Mouse (Mus musculus) adrenal gland, postnatal 25 days (tissue): ENCODE data around the gene Sp110. TPM values are rescaled to one million over a fixed set of nuclear protein-coding genes. Genes with fewer than 3 reads are reported as not detected.
"Not testable (repeated sequence)": the region's sequence is repeated elsewhere in the genome, so short reads cannot be mapped to it uniquely, and the experiment has no call there.

ENCODE experiments used
- DNase-seq: peaks from one replicate; pipeline ENCODE4 v3.0.0; 2021; ENCODE audit warnings: mixed read lengths
- long read RNA-seq: library from polyadenylated mRNA; stranded (forward); transcript quantifications from one replicate; pipeline ENCODE4 v2.0.0, GENCODE M21; 2021
- total RNA-seq: library from RNA; stranded (reverse); gene quantifications from 2 replicates; pipeline ENCODE4 v1.2.3, GENCODE M21; 2021

The Sp110 gene
- 4.0 and 4.9 TPM in 2 replicates for total RNA-seq
- long read RNA-seq, partial matches to known transcripts = 0 of 2 reads
- long read RNA-seq, other reads (novel, unspliced or antisense) = 1 of 2 reads

DNA sequence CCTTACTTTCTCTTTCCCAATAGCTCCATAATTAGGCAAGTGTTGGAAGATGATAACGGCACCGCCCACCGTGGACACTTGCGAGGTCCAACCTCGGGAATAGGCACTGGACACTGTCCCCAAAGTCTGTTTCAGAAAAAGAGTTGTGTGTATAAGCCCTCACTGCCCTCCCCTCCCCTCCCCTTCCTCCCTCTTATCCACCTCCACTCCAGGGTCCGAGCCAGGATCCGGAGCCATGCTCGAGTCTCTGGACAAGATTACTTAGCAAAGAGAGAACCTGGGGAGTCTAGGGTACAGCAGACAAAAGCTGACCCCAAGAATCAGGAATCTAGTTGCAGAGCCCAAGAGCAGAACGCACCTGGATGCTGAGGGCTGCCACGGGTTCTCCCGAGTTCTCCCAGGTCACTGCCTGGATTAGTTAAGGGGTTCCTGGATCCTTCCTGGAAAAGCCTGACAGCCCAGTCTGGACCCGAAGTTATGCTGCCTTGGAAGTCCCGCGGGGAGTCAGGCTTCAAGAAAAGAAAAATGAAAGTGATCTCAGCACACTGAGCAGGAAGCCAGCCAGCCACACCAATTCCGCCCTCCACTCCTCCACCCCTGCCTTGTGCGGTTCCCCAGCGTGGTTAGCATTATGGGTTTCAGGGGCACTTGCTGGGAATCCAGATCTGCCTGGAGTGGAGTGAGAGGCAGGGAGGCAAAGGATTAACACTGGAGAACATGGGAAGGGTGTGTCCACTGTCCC, at the start of gene Sp110:
Gene Sp110, minus strand, starts transcription at position 547 of the 742 bp plus-strand sequence.
- DNase-seq = not testable (repeated sequence)

DNA sequence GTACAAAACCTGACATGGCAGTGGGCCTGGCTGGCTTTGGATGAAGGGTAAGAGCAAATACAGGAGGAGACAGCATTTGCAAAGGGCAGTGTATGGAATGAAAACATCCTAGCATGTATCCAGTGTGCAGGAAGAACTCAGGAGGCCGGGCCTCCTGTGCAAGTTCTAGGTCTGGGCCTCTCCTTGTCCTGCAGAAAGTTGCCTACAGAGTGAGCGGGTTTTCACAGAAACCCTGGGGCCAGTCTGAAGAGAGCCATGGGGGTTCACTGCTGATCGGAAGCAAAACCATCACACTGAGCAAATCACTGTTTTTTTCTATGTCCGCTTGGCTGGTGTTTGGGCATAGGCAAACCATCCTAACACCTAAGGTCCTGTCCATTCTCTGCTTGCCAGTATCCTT, 39.5 kb upstream of the Sp110 start:
- DNase-seq = peak; percentile 4

GRCm38 (mm10) chr1:85636936-85637335, 38.3 kb upstream of the Sp110 start:
- DNase-seq = not testable (repeated sequence)

DNA sequence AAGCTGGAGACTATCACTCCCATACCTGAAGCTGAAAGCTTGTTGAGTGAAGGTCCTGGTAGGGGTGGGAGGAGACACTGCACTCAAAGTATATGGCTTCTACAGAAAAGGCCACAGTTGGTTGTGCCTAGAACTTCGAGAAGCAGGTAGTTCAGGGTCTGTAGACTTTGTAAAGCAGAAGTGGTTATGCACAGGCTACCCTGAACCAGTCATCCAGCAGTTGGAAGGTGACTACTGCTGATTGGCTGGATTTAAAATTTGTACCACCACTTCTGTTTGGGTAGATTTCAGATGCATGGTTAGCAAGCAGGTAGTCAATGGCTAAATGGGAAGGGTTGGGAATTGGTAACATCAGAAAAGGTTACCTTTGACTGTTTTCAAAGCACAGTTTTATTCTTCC, 20.1 kb upstream of the Sp110 start:
- not testable (repeated sequence) for DNase-seq

GRCm38 (mm10) chr1:85617161-85617560, 18.5 kb upstream of the Sp110 start:
- DNase-seq = not testable (repeated sequence)

GRCm38 (mm10) chr1:85615819-85616218, 17.2 kb upstream of the Sp110 start:
- DNase-seq = not testable (repeated sequence)

- DNase-seq = not testable (repeated sequence)
These were observed 16.5 kb upstream of the Sp110 start for GRCm38 (mm10) chr1:85615096-85615495.

DNA sequence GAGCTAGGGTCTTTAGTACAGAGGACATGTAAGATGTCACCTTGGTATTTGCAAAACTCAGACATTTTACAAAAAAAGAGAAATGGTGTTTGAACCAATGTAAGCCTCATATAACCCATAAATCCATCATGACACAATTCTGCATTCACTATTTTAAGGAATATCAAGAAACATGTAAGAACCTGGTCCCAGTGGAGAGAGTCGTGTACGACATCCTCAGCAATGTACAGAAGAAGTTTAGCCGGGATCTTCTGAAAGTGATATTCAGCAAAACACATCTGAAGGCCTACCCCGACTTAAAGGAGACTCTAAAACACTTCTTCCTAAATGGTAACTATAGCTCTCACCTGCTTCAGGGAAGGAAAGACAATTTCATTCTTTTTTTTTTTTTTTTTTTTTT, 12.0 kb upstream of the Sp110 start:
- DNase-seq = not testable (repeated sequence)

- not testable (repeated sequence) for DNase-seq
These were observed 9.7 kb upstream of the Sp110 start for GRCm38 (mm10) chr1:85608361-85608760.

GRCm38 (mm10) chr1:85604341-85604740, 5.7 kb upstream of the Sp110 start:
- not testable (repeated sequence) for DNase-seq

DNA sequence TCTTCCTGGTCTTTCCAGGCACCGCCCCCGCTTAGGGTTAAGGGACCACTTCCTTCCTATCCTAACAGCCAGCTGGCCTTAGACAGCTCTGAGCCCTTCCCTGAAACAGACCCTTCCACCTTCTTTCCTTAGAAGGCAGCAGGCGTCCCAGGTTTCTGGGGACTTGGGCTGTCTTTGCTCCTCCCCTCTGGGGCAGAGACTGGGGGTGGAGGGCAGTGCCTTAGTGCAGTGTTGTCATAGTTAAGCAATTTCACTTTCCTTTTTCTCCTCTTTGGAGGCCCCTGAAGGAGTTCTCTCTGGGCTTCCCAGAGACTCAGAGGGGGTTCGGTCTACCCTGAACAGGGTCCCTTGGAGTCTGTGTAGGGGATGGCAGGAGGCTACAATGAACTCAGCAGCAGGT, 2.2 kb upstream of the Sp110 start:
- not testable (repeated sequence) for DNase-seq

DNA sequence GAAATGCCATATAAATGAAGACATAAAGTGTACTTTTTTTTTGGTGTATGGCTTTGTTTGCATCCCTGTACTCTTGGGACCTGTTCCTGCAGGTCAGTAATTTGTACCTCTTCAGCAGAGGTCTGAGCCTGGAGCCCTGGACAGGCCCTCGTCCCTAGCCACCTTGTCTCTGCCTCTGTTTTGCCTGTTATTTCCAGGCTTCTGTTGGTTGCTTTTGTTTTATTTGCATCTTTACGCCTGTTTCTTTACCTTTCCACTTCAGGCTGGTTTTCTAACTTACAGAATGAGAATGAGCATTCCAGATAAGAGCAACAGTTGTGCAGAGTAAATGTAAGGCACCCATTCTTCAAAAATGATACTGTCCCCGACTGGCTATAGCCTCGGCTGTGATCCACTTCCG, 1.5 kb upstream of the Sp110 start, which contains the start of gene Sp140:
Gene Sp140, plus strand, starts transcription at position 301 of the 400 bp plus-strand sequence.
- DNase-seq = not testable (repeated sequence)

- peak; percentile 5 for DNase-seq
These were observed 6.1 kb downstream of the Sp110 start for GRCm38 (mm10) chr1:85592526-85592925.

DNA sequence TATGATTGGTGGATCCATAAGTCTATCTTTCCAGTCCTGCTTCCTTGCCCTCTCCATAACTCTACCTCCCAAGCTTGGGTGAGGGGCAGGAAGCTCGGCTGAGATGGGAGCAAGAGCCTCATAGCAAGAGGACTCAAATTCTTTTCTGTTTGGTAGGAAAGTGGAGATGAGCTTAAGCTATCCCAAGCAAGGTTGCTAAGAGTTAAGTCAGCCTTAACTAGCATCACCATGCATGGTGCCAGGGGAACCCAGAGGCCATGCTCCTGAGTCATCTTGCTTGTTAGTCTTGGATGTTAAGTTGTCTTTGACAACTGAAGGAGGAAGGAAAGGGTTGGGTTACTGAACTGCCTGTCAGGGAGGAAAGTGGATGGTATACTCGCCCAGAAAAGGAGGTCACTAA, 9.9 kb downstream of the Sp110 start:
- DNase-seq = not testable (repeated sequence)

DNA sequence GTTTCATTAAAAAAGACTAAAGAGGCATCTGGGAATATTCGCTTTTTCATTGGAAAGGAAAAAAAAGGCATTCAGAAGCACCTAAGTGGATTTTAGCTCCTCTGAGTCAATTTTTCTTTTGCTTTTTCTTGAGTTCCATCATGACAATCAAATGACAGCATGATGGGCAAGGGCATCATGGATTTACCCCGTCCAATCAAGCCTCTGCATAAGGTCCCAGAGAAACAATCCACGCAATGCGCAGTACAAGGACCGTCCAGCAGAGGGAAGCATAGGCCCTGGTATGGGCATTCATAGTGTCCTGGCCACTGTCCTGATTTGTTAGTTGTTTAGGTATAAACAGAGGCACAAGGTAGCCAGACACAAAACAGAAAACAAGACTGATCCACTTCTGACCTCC, 17.1 kb downstream of the Sp110 start:
- not testable (repeated sequence) for DNase-seq

DNA sequence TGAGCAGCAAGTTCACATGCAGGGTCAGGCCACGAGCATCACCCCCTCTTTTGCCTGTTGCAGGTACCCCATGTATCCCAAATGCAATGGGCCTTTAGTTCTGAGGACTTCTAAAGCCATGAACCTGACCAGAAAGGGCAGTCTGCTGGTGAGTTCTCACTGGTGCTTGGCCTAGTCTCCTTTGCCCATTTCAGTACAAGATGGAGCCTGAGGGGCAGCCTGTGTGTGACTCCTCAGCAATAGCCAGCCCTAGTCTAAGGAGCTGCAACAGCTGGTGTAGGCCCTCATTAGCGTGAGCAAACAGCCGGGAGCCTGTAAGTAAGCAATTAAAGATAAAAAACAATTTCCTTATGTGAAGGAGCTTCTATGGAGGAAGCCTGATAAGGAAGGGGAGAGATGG, 18.0 kb downstream of the Sp110 start:
- DNase-seq = not testable (repeated sequence)

DNA sequence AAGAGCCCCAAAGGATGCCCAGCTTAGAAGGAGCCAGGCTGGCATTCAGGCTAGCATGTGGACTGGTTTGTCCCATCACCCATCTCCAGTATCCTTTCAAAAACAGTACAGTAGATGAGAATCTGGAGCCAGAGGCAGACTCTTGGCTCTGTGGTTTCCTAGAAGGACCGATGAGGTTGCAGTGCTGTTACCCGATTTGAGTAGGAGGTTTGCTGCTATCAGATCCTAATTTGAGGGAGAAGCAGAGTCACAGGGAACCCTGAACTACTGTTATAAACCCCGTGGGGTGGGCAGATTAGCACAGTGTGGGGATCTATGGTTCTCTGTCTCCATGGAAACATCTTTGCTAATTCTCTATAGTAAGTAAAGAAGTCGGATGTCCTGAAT, 18.5 kb downstream of the Sp110 start:
- DNase-seq = not testable (repeated sequence)

- DNase-seq = not testable (repeated sequence)
These were observed 19.1 kb downstream of the Sp110 start for GRCm38 (mm10) chr1:85579199-85580147.

DNA sequence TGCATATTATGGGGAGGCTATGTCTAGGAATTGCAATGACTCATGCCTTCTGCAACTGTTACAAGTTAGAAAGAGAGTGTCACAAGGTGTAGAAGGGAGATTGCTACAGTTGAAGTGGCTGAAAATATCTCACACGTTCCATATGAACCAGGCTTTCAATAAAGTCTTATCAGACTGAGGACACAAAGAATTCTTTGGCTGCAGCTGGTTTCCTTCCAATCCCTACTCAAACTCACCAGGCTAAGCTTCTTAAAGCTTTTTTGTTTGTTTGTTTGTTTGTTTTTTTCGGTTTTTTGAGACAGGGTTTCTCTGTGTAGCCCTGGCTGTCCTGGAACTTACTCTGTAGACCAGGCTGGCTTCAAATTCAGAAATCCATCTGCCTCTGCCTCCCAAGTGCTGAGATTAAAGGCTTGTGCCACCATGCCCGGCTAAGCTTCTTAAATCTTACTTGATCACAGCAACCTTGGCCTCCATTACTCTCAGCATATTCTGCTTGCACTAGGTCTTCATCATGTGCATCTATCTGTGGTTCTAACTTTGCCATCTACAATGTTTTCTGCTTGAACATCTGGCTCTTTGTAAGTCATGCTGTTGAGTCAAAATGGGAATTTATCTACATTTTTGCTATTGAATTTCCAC, 20.1 kb downstream of the Sp110 start:
- DNase-seq = not testable (repeated sequence)

GRCm38 (mm10) chr1:85575376-85575775, 23.2 kb downstream of the Sp110 start, which contains the start of gene G530012D18Rik:
Gene G530012D18Rik (plus strand): TSS chr1:85575676.
- not testable (repeated sequence) for DNase-seq

DNA sequence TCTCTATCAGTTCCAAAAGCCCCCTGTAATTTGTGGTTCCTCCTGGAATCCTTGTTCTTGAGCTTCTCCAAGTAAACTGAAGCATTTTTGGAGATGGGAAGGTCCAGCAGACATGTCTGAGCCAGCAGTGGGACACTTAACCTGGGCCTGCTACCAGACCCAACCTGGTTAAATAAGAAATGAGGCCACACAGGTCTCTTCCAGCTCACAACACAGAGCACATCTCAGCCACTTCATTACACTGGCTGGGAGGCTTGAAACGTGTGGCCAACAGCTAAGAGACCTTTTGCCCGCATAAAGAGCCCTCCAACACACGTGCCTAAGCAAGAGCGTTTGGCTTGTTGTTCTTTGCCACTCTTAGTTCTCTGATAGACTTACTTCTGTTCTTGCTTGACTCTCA, 25.1 kb downstream of the Sp110 start:
- DNase-seq = not testable (repeated sequence)

DNA sequence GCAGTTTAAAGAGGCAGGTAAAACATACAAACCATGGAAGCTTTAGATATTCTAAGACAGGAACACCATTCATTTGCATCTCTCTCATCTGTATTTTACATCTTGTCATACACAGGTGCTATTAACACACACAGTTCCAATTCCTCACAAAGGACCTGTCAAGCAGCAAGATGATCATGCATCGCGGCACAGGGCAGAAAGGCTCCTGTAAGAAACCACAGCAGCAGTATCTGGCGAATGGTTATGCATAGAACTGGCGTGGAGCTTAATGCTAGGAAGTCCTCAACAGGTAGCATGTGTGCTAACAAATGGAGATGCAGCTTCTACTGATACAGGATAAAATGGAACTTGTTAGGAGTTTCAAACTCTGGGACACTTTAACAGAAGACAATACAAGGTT, 43.4 kb downstream of the Sp110 start:
- DNase-seq = peak; percentile 3
